Mouse (Mus musculus) CD4-positive naive resting alpha-beta T cell, adult 57 days (primary cell): ENCODE measurements around the gene Eif2s2. TPM values are rescaled to one million over a fixed set of nuclear protein-coding genes. Genes with fewer than 3 reads are reported as not detected.

ENCODE experiments used
- total RNA-seq: library from RNA; stranded (reverse); gene quantifications from one replicate; pipeline ENCODE4 v1.2.4, GENCODE M21; 2023

The Eif2s2 gene
- total RNA-seq, result 94.9 TPM

GRCm38 (mm10) chr2:154892201-154893044 lies at the start of gene Eif2s2:
Gene Eif2s2 (minus strand): TSS chr2:154892935.

Other genes with a start within 250 kb of the Eif2s2 start
- 169 TPM for gene Chmp4b, start 241.2 kb downstream of the Eif2s2 start, total RNA-seq
- not detected for gene Gm14214, start 122.9 kb downstream of the Eif2s2 start, total RNA-seq
- 245 TPM for gene Raly, start 101.8 kb downstream of the Eif2s2 start, total RNA-seq
- not detected for gene a, start 101.5 kb downstream of the Eif2s2 start, total RNA-seq
- not detected for gene Gm14226, start 125.3 kb upstream of the Eif2s2 start, total RNA-seq
- gene Ahcy, start 181.6 kb upstream of the Eif2s2 start, total RNA-seq, result 31.1 TPM
- gene Itch, start 240.6 kb upstream of the Eif2s2 start, total RNA-seq, result 73.0 TPM